Mouse (Mus musculus): ENCODE measurements around the gene Mex3a. TPM values are rescaled to one million over a fixed set of nuclear protein-coding genes. Genes with fewer than 3 reads are reported as not detected.

The Mex3a gene
- total and polyA plus RNA-seq, 3 experiments, result 1.1 to 4.9 (median 2.5) TPM

- TF ChIP-seq ZC3H11A (IDR thresholded peaks at IDR 0.05; ENCODE audit: low read depth, low read length), result no peak
- TF ChIP-seq JUND (conservative IDR thresholded peaks at IDR 0.05; ENCODE audit: low read depth, low read length), result no peak
- TF ChIP-seq ZNF384 (IDR thresholded peaks at IDR 0.05; ENCODE audit: low read depth, low read length), result no peak
- no peak for TF ChIP-seq USF2 (conservative IDR thresholded peaks at IDR 0.05; ENCODE audit: low read depth, low read length)
- TF ChIP-seq SMC3 (IDR thresholded peaks at IDR 0.05; ENCODE audit: low read depth, low read length), result peak; percentile 18; the same call in 1 of the 2 replicates
- TF ChIP-seq MEF2A (IDR thresholded peaks at IDR 0.05; ENCODE audit: borderline replicate concordance, low read depth, low read length), result 0 out of 2 replicates have a peak, but pooled peaks have one; percentile 57
- TF ChIP-seq KAT2A (IDR thresholded peaks at IDR 0.05; ENCODE audit: insufficient replicate concordance, low read length), result no peak
- no peak for TF ChIP-seq ELF1 (IDR thresholded peaks at IDR 0.05; ENCODE audit: low read depth, low read length)
- no peak; the same call in none of the 2 replicates for TF ChIP-seq SIN3A (IDR thresholded peaks at IDR 0.05; ENCODE audit: low read length)
- TF ChIP-seq MAX (IDR thresholded peaks at IDR 0.05; ENCODE audit: low read length), result no peak
- TF ChIP-seq TCF12 (IDR thresholded peaks at IDR 0.05; ENCODE audit: low read depth, low read length), result peak; percentile 62; the same call in 1 of the 2 replicates
- TF ChIP-seq CHD1 (IDR thresholded peaks at IDR 0.05; ENCODE audit: low read depth, low read length), result no peak
- no peak for TF ChIP-seq JUN (IDR thresholded peaks at IDR 0.05; ENCODE audit: insufficient read depth, low read depth, low read length)
- TF ChIP-seq PAX5 (IDR thresholded peaks at IDR 0.05; ENCODE audit: low read length), result no peak
- peak; percentile 42 for TF ChIP-seq USF1 (IDR thresholded peaks at IDR 0.05; ENCODE audit: low read depth, low read length)
- TF ChIP-seq UBTF (IDR thresholded peaks at IDR 0.05; ENCODE audit: low read depth, low read length), result peak; percentile 80
- TF ChIP-seq MAZ (IDR thresholded peaks at IDR 0.05; ENCODE audit: low read depth, low read length), result no peak
- TF ChIP-seq POLR2AphosphoS2 (IDR thresholded peaks at IDR 0.05; ENCODE audit: low read depth, low read length), result no peak
Measured at GRCm38 (mm10) chr3:88544955-88545591, 12.9 kb downstream of the Mex3a start (continued).

GRCm38 (mm10) chr3:88546674-88547418 lies 14.7 kb downstream of the Mex3a start:
- Histone ChIP-seq H3K4me3 (replicated peaks in 1 of 3; ENCODE audit: low read depth in 2 of 3, low read length in 2 of 3, poor library complexity in 1 of 3) (no peak overlapping the region), H3K79me2 (replicated peaks; ENCODE audit: control insufficient read depth, extremely low read depth, insufficient read depth, poor library complexity, severe bottlenecking) (no peaks in the 10 kb centered on the region), H3K9ac (ENCODE audit: insufficient read depth, low read depth) (no peak overlapping the region), H3K4me1 (ENCODE audit: control insufficient read depth in 1 of 2, insufficient read depth in 2 of 2) (peaks cover 13 to 41% of the 10 kb centered on the region in 2 experiments), H3K27ac (ENCODE audit: insufficient read depth, low read depth) (no peak overlapping the region), H3K9me3 (replicated peaks; ENCODE audit: low read length) (no peaks in the 10 kb centered on the region), H3K4me2 (ENCODE audit: insufficient read depth, low read depth, poor library complexity, severe bottlenecking) (no peak overlapping the region), H3K36me3 (replicated peaks in 1 of 2; ENCODE audit: control insufficient read depth in 1 of 2, insufficient read depth in 1 of 2, low read length in 1 of 2) (peaks cover 3 to 30% of the 10 kb centered on the region in 2 experiments), H3K27me3 (replicated peaks) (no peaks in the 10 kb centered on the region)
- TF ChIP-seq JUN (IDR thresholded peaks at IDR 0.05; ENCODE audit: insufficient read depth, low read depth, low read length) (no peak), USF1 (IDR thresholded peaks at IDR 0.05; ENCODE audit: low read depth, low read length) (no peak), BHLHE40 (IDR thresholded peaks at IDR 0.05; ENCODE audit: low read depth, low read length) (no peak), E2F4 (IDR thresholded peaks at IDR 0.05; ENCODE audit: insufficient replicate concordance, low read depth, low read length) (no peak), POLR2AphosphoS2 (IDR thresholded peaks at IDR 0.05; ENCODE audit: low read depth, low read length) (no peak), SMC3 (IDR thresholded peaks at IDR 0.05; ENCODE audit: low read depth, low read length) (no peak), HCFC1 (IDR thresholded peaks at IDR 0.05; ENCODE audit: low read depth, low read length) (no peak)
- no peak for DNase-seq (ENCODE audit: extremely low read depth)
- in situ Hi-C loops (cut with MboI; ENCODE audit: low pct_ligation_motif_present, low pct_unique_long_range_greater_than_20kb, low sequenced_read_pairs), result loop anchor here (5.0 kb wide), 1 partner anchor 50 kb away; no protein-coding TSS in a partner anchor
- dilution Hi-C loops (cut with MboI; ENCODE audit: extremely low pct_ligation_motif_present, extremely low pct_unique_long_range_greater_than_20kb, low sequenced_read_pairs), result no loop called here

All from CH12.LX (cell line).